Mouse (Mus musculus) spleen, adult 2 months (tissue): ENCODE results near the gene Hspb7.

Experiments used
- CTCF ChIP-seq: fragments of 200-500 bp; IDR thresholded peaks from 2 replicates; pipeline ENCODE4 v1.5.1; 2011; ENCODE audit warnings: mild to moderate bottlenecking, inconsistent platforms; ENCODE audit not compliant: insufficient read depth, insufficient read length, insufficient replicate concordance; ENCODE audit errors: extremely low read depth
- POLR2A ChIP-seq: fragments of 200-500 bp; IDR thresholded peaks from 2 replicates; pipeline ENCODE4 v1.6.1; 2011; ENCODE audit warnings: low read depth, low read length, inconsistent platforms

GRCm38 (mm10) chr4:141474431-141474830, 53.9 kb downstream of the Hspb7 start:
- TF ChIP-seq CTCF (no peak), POLR2A (no peak)
